Mouse (Mus musculus): ENCODE data around the gene Crispld2. TPM values are rescaled to one million over a fixed set of nuclear protein-coding genes. Genes with fewer than 3 reads are reported as not detected.
A peak's percentile ranks its signal among the peaks of the same experiment; 100 is the strongest.

The Crispld2 gene
- polyA plus RNA-seq, 1 experiment: 8.9 TPM

GRCm38 (mm10) chr8:120101068-120101972 lies 109.1 kb downstream of the Crispld2 start, which contains the start of gene Zdhhc7:
Gene Zdhhc7, minus strand, starts transcription at chr8:120101482.
- Histone ChIP-seq H3K27me3 (ENCODE audit: control insufficient read depth, insufficient read depth, low read length) (no peaks in the 10 kb centered on the region), H3K27ac (ENCODE audit: insufficient read depth, low read depth, low read length) (peak within 1 kb of the TSS; percentile 92), H3K4me3 (ENCODE audit: low read depth, low read length) (peak within 1 kb of the TSS; percentile 89), H3K4me1 (ENCODE audit: control insufficient read depth, insufficient read depth, insufficient read length, low read length) (peaks cover 28% of the 10 kb centered on the region; the same call in 1 of the 2 replicates), H3K36me3 (ENCODE audit: control insufficient read depth, insufficient read depth, low read length) (no peaks in the 10 kb centered on the region)
- WGBS: under 1% methylated on average over 88 of the region's 88 CpGs
- no peak; the same call in 1 of the 2 replicates for TF ChIP-seq POLR2A (IDR thresholded peaks at IDR 0.05; ENCODE audit: low read depth, low read length)

Other genes with a start within 250 kb of the Crispld2 start
- gene Tldc1, start 214.0 kb upstream of the Crispld2 start, polyA plus RNA-seq (2012; rRNA removed): 4.6 and 7.4 TPM in 2 replicates
- gene Cotl1, start 151.9 kb upstream of the Crispld2 start, polyA plus RNA-seq (2012; rRNA removed): 206 and 264 TPM in 2 replicates
- 11.5 and 23.8 TPM in 2 replicates for gene Klhl36, start 130.2 kb upstream of the Crispld2 start, polyA plus RNA-seq (2012; rRNA removed)
- gene Usp10, start 82.1 kb upstream of the Crispld2 start, polyA plus RNA-seq (2012; rRNA removed): 58.1 and 86.1 TPM in 2 replicates
- gene Gm20388, start 81.6 kb upstream of the Crispld2 start, polyA plus RNA-seq (2012; rRNA removed): 21.9 and 37.3 TPM in 2 replicates
- gene Zdhhc7, start 109.0 kb downstream of the Crispld2 start, polyA plus RNA-seq (2012; rRNA removed): 99.7 and 172 TPM in 2 replicates
- 8.0 and 22.6 TPM in 2 replicates for gene 6430548M08Rik, start 121.7 kb downstream of the Crispld2 start, polyA plus RNA-seq (2012; rRNA removed)
- gene Fam92b, start 185.0 kb downstream of the Crispld2 start, polyA plus RNA-seq (2012; rRNA removed): not detected in 2 replicates
- 29.6 and 55.9 TPM in 2 replicates for gene Gse1, start 236.0 kb downstream of the Crispld2 start, polyA plus RNA-seq (2012; rRNA removed)